Mouse (Mus musculus) midbrain, postnatal 0 days (tissue): ENCODE measurements around the gene Znrf2. TPM values are rescaled to one million over a fixed set of nuclear protein-coding genes. Genes with fewer than 3 reads are reported as not detected.

Source experiments
- ATAC-seq: fragments of 200-750 bp; cut with Nextera tagmentation; 2 replicates; pipeline ENCODE4 v1.8.0; 2017; ENCODE audit warnings: moderate number of reproducible peaks, mild to moderate bottlenecking, moderate TSS enrichment, moderate library complexity; ENCODE audit not compliant: low FRiP score
- DNase-seq: peaks from one replicate; pipeline ENCODE4 v3.0.0-alpha.2; 2015; ENCODE audit warnings: low spot score
- H3K27ac ChIP-seq: fragments of 300-500 bp; sonication (generic); 2 replicates; pipeline ENCODE4 v1.5.1; 2014; ENCODE audit warnings: low read depth, mild to moderate bottlenecking, low read length, mixed read lengths
- H3K27me3 ChIP-seq: fragments of 300-500 bp; sonication (generic); 2 replicates; pipeline ENCODE4 v1.6.1; 2014; ENCODE audit warnings: low read length, control low read depth, mixed read lengths; ENCODE audit not compliant: insufficient read depth
- H3K36me3 ChIP-seq: fragments of 300-500 bp; sonication (generic); 2 replicates; pipeline ENCODE4 v1.6.1; 2014; ENCODE audit warnings: low read length, control low read depth, mixed read lengths; ENCODE audit not compliant: insufficient read depth
- H3K4me1 ChIP-seq: fragments of 300-500 bp; sonication (generic); 2 replicates; pipeline ENCODE4 v1.6.1; 2014; ENCODE audit warnings: mild to moderate bottlenecking, control low read depth, antibody characterized with exemption, low read length, mixed read lengths; ENCODE audit not compliant: insufficient read depth
- H3K4me2 ChIP-seq: fragments of 300-500 bp; sonication (generic); 2 replicates; pipeline ENCODE4 v1.6.1; 2014; ENCODE audit warnings: low read depth, mild to moderate bottlenecking, low read length, mixed read lengths; ENCODE audit not compliant: poor library complexity, severe bottlenecking
- H3K4me3 ChIP-seq: fragments of 300-500 bp; sonication (generic); 2 replicates; pipeline ENCODE4 v1.5.1; 2014; ENCODE audit warnings: low read depth, mild to moderate bottlenecking, low read length, moderate library complexity
- H3K9ac ChIP-seq: fragments of 300-500 bp; sonication (generic); replicated peaks from 2 replicates; pipeline ENCODE4 v1.6.1; 2014; ENCODE audit warnings: mild to moderate bottlenecking, low read length, moderate library complexity, mixed read lengths; ENCODE audit not compliant: poor library complexity, severe bottlenecking
- H3K9me3 ChIP-seq: fragments of 300-500 bp; sonication (generic); 2 replicates; pipeline ENCODE4 v1.6.1; 2016; ENCODE audit warnings: low read length, control low read depth
- CTCF ChIP-seq: IDR thresholded peaks from 2 replicates; pipeline ENCODE4 v1.5.1; 2016; ENCODE audit warnings: antibody characterized with exemption, mild to moderate bottlenecking
- WGBS: fragments of 180-500 bp; shearing (Covaris S2); extraction: QIAGEN DNeasy Blood & Tissue Kit; methylation state at CpG from one replicate; pipeline ENCODE4 v1.1.7; 2014; 5-methylcytosine and 5-hydroxymethylcytosine counted together
- polyA plus RNA-seq: library from polyadenylated mRNA; unstranded; fragments of >200 nt; fragmentation: Nextera tagmentation; extraction: Ambion mirVana; gene quantifications from 2 replicates; pipeline ENCODE4 v1.2.1, GENCODE M21; 2015
- total RNA-seq: library from RNA; depleted of rRNA; stranded (reverse); fragments of >200 nt; gene quantifications from 2 replicates; pipeline ENCODE4 v1.2.3, GENCODE M21; 2014

Gene Znrf2
- total and polyA plus RNA-seq, 2 experiments from 2014 or later = 6.5 to 32.8 TPM

DNA sequence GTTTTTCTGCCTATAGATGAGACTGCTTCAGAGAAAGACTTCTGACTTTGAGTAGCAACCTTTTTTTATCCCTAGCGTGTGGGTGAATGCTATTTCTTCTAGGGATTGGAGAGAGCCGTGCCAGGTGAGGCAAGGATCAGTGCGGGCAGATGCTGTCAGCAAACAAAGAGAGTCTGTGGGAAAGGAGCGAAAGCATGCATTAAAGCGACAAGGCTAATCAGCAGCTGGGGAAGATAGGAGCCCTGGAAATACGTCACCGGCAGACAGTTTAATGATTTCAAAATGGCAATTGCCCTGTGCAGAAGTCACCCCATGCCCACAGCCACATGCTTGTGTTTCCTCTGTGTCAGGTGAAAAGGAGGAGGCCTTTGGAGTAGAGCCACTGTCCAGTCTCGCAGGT, 39.1 kb upstream of the Znrf2 start:
- H3K27me3 ChIP-seq = no peaks in the 10 kb centered on the region
- 35% methylated on average over 8 of the region's 8 CpGs for WGBS
- H3K9me3 ChIP-seq = no peaks in the 10 kb centered on the region
- DNase-seq (no peak), ATAC-seq (0 out of 2 replicates have a peak, but pooled peaks have one; percentile 43)
- no peak overlapping the region for H3K4me3 ChIP-seq
- no peak for TF ChIP-seq CTCF
- H3K4me1 ChIP-seq = no peaks in the 10 kb centered on the region; the same call in 1 of the 2 replicates
- H3K9ac ChIP-seq = peak overlapping the region; percentile 15; the same call in 1 of the 2 replicates
- no peak overlapping the region for H3K4me2 ChIP-seq
- H3K27ac ChIP-seq = peak overlapping the region; percentile 19; the same call in 1 of the 2 replicates
- H3K36me3 ChIP-seq = no peaks in the 10 kb centered on the region

GRCm38 (mm10) chr6:54779968-54780367, 36.7 kb upstream of the Znrf2 start:
- H3K4me1 ChIP-seq = no peaks in the 10 kb centered on the region; the same call in 1 of the 2 replicates
- TF ChIP-seq CTCF = no peak
- ATAC-seq (no peak), DNase-seq (no peak)
- WGBS = 91% methylated on average over 5 of the region's 5 CpGs
- H3K4me3 ChIP-seq = no peak overlapping the region
- H3K27ac ChIP-seq = no peak overlapping the region
- H3K9ac ChIP-seq = no peak overlapping the region
- H3K9me3 ChIP-seq = no peaks in the 10 kb centered on the region
- no peak overlapping the region for H3K4me2 ChIP-seq
- H3K27me3 ChIP-seq = no peaks in the 10 kb centered on the region
- H3K36me3 ChIP-seq = no peaks in the 10 kb centered on the region

DNA sequence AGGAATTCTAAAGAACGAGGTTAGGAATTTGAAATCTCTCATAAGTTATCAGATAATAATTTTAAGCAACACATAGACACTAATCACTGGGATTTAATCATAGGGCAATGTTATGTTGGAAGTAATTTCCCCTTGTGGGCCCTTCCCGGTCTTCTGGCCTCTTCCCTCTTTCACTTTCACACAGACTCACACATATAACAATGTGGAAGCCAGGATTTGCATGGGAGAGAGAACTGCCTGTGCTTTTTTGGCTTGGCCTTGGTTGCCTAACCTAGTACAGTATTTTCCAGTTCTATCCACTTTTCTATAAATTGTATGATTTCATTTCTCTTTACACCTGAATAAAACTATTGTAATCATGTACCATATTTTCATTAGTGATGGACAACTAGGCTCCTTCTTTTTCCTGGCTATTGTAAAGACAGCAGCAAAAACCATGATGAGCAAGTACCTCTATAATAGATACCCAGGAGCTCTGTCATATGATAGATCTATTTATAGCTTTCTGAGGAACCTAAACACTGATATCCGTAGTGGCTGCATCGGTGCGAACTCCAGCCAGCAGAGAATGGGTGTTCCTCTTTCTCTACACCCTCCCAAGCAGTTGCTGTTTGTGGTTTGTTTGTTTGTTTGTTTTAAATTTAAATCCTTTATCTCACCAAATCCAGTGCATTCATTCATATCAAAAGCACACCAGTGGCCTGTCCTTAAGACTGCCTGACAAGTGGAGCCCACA, 36.0 kb upstream of the Znrf2 start:
- Histone ChIP-seq H3K36me3 (no peaks in the 10 kb centered on the region), H3K4me1 (no peaks in the 10 kb centered on the region; the same call in 1 of the 2 replicates), H3K4me3 (no peak overlapping the region), H3K9ac (no peak overlapping the region), H3K27ac (no peak overlapping the region), H3K9me3 (no peaks in the 10 kb centered on the region), H3K4me2 (no peak overlapping the region), H3K27me3 (no peaks in the 10 kb centered on the region)
- no peak for ATAC-seq
- WGBS = 70% methylated on average over 5 of the region's 5 CpGs
- no peak for TF ChIP-seq CTCF
- DNase-seq = no peak

DNA sequence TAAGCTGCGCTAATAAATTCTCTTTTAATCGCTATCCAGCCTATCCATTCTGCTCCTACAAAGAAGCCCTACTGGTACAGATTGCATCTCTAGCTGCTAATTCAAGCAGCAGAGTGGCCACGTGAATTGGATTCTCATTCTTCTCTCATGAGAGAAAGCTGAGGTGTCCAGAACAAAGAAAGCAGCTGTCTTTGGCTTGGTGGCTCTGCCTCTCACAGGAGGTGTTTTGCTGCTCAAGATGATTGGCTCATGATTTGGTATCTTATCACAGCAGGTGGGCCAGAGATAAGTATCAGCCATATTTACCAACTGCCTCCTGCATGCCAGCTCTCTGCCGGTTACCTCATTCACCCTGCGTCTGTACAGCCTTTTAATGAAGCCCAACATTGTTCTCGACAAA, 34.8 kb upstream of the Znrf2 start:
- H3K9me3 ChIP-seq = no peaks in the 10 kb centered on the region
- TF ChIP-seq CTCF = no peak
- no peak overlapping the region for H3K27ac ChIP-seq
- H3K4me1 ChIP-seq = no peaks in the 10 kb centered on the region; the same call in 1 of the 2 replicates
- 34% methylated on average over 6 of the region's 6 CpGs for WGBS
- no peaks in the 10 kb centered on the region for H3K36me3 ChIP-seq
- H3K4me2 ChIP-seq = no peak overlapping the region
- peak; percentile 47 for DNase-seq
- no peak overlapping the region for H3K4me3 ChIP-seq
- H3K9ac ChIP-seq = no peak overlapping the region
- no peak for ATAC-seq
- no peaks in the 10 kb centered on the region for H3K27me3 ChIP-seq

- ATAC-seq (peak; percentile 92), DNase-seq (peak; percentile 71)
- Histone ChIP-seq H3K4me2 (no peak overlapping the region; the same call in 1 of the 2 replicates), H3K36me3 (no peaks in the 10 kb centered on the region), H3K4me1 (no peaks in the 10 kb centered on the region), H3K9me3 (no peaks in the 10 kb centered on the region), H3K27me3 (no peaks in the 10 kb centered on the region), H3K4me3 (no peak overlapping the region), H3K9ac (no peak overlapping the region), H3K27ac (peak overlapping the region; percentile 51; the same call in 1 of the 2 replicates)
- 24% methylated on average over 5 of the region's 5 CpGs for WGBS
- TF ChIP-seq CTCF = no peak
Observed at GRCm38 (mm10) chr6:54785098-54785730, 31.5 kb upstream of the Znrf2 start.

- H3K36me3 ChIP-seq = no peaks in the 10 kb centered on the region
- no peak overlapping the region for H3K9ac ChIP-seq
- 91% methylated on average over 5 of the region's 5 CpGs for WGBS
- no peak overlapping the region for H3K4me3 ChIP-seq
- no peak overlapping the region for H3K27ac ChIP-seq
- no peaks in the 10 kb centered on the region for H3K9me3 ChIP-seq
- no peak overlapping the region for H3K4me2 ChIP-seq
- H3K4me1 ChIP-seq = no peaks in the 10 kb centered on the region
- no peak for DNase-seq
- ATAC-seq = no peak
- no peak for TF ChIP-seq CTCF
- H3K27me3 ChIP-seq = no peaks in the 10 kb centered on the region
Observed at GRCm38 (mm10) chr6:54786766-54787165, 29.9 kb upstream of the Znrf2 start.
